Mouse (Mus musculus): ENCODE results near the gene Tsc1. TPM values are rescaled to one million over a fixed set of nuclear protein-coding genes. Genes with fewer than 3 reads are reported as not detected.

Tsc1 gene
- total RNA-seq, 2 experiments from 2014 or later: 18.5 to 21.3 TPM

GRCm38 (mm10) chr2:28641435-28641941 is 460 bp downstream of the Tsc1 start:
- no peak for DNase-seq (ENCODE audit: low spot score in 2 of 2)

DNA sequence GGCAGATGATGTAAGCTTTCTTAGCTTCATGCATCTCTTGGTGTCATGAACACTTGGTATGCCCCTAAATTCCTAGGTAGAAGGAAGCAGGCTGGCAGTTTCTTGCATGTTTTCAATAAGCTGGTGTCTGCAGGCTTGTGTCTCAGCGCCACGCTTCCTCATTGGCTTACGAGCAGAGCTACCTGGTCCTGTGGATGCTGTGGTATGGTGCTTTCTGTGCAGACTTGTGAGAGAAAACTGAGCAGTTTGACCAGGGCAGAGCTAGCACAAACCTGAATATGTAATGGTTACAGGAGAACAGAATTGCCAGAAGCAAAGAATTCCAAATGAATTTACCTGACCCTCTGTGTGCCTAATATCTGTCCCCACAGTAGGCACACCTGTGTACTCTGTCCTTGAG is 2.1 kb downstream of the Tsc1 start:
- no peak for DNase-seq (ENCODE audit: low spot score in 2 of 2)

DNA sequence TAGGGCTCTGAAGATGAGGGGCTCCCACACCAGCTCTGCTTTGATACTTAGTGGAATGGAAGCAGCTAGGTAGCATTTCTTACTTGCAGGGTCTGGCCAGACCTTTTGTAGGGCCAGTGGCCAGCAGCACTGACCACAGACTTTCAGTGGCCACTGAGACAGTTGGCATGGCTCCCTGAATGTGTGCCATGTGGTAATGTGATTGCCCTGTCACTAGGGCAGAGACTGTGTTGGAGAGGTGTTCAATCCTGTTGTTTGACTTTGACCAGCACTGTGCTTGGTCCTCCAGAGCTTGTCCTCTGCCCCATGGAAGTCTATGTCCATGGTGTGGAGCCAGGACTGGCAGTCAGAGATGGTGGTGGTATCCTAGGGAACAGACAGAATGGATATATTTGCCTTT is 9.5 kb downstream of the Tsc1 start:
- no peak for DNase-seq (ENCODE audit: low spot score in 2 of 2)

GRCm38 (mm10) chr2:28653351-28653750 is 12.3 kb downstream of the Tsc1 start:
- no peak for DNase-seq (ENCODE audit: low spot score in 2 of 2)

DNA sequence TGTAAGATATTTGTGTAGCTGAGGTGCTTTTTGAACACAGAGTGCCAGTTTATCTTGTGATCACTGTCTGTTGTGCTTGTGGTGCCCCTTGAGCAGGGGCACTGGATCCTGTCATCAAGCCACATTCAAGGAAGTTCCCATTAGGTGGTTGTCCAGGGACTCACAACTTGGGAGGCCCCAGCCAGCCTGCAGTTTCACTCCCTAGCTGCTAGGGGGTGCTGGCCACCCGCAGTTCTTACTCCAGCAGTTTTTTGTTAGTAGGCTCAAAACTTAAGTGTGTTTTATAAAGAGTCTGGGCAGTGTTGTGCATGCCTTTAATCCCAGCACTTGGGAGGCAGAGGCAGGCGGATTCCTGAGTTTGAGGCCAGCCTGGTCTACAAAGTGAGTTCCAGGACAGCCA is 13.3 kb downstream of the Tsc1 start:
- peak; percentile 9 to 26 for DNase-seq (ENCODE audit: low spot score in 2 of 2)

GRCm38 (mm10) chr2:28656216-28656615 is 15.2 kb downstream of the Tsc1 start:
- DNase-seq (ENCODE audit: low spot score in 2 of 2): no peak

- no peak for DNase-seq (ENCODE audit: low spot score in 2 of 2)
Measured at GRCm38 (mm10) chr2:28662891-28663290, 21.9 kb downstream of the Tsc1 start.

DNA sequence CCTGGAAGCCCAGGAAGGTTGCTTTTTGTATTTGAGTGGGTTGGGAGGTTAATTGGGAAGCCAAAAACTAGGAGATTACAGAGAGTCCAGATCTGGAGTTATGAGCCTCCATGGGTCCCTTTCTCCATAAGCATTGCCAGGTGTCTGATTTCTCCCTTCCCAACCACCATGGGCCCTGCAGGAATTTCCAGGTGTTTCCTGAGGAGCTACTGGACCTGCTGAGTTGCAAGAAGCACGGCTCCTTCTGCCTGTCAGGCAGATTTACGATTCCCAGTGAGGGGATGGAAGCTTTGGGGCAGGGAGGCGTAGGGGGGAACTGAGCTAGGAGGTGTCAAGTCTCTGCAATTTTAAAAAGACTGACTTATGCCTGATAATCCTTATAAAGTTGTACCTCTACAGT is 24.8 kb downstream of the Tsc1 start:
- no peak for DNase-seq (ENCODE audit: low spot score in 2 of 2)

DNA sequence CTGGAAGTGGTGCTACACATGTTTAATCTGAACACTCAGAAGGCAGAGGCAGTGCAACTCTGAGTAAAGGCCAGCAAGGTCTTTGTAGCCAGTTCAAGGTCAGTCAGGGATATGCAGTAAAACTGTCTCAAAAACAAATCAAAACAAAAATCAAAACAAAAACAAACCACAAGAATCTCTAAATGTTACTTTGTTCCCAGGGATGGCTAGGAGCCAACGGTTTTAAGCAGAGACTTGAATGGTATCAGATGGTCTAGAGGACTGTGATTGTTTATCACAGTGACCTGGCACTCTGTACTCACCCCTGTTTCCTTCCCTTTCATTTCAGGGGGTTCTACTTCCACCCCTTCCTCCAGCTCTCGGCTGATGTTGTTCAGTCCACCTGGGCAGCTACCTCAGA is 30.4 kb downstream of the Tsc1 start:
- no peak for DNase-seq (ENCODE audit: low spot score in 2 of 2)

GRCm38 (mm10) chr2:28676005-28676404 is 35.0 kb downstream of the Tsc1 start:
- no peak for DNase-seq (ENCODE audit: low spot score in 2 of 2)

- no peak for DNase-seq (ENCODE audit: low spot score in 2 of 2)
Measured at GRCm38 (mm10) chr2:28680710-28681109, 39.7 kb downstream of the Tsc1 start.

GRCm38 (mm10) chr2:28681718-28682117 is 40.7 kb downstream of the Tsc1 start:
- peak; percentile 31 to 43 for DNase-seq (ENCODE audit: low spot score in 2 of 2)

DNA sequence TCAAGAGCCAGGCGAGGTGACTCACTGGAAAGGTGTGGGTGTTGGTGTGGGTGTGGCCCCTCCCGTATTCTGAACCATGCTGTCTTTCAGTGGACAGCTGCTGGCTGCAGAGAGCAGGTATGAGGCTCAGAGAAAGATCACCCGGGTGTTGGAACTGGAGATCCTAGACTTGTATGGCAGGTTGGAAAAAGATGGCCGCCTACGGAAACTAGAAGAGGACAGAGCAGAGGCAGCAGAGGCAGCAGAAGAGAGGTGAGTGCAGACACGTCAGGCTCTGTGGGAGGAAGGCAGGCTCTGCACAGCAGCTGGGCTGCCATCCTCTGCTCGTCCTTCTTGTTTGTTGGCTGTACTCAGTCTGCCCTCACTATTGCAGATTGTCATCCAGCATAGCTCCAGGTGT is 44.9 kb downstream of the Tsc1 start:
- DNase-seq (ENCODE audit: low spot score in 2 of 2): no peak

GRCm38 (mm10) chr2:28688431-28688830 is 47.4 kb downstream of the Tsc1 start:
- peak in 1 of 2 experiments; percentile 12 for DNase-seq (ENCODE audit: low spot score in 2 of 2)

GRCm38 (mm10) chr2:28692692-28693091 is 51.7 kb downstream of the Tsc1 start:
- no peak for DNase-seq (ENCODE audit: low spot score in 2 of 2)

DNA sequence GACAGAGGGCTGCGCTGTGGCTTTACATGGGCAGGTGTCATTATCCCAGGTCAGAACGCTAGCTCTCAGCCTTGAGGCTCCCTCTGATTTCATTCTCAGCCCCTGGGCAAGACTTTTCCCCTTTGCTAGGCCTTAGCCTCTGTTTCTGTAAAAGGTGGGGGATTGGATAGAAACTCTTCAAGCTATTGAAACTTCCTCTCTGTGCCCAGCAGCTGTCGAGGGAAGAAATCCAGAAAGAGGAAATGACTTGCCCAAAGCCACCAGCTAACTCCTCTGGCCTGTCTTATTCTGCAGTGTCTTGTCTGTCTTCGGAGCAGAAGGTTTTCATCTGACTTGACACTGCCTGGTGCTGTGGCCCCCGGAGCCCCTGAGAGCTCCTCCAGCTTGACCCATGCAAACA is 57.5 kb downstream of the Tsc1 start:
- DNase-seq (ENCODE audit: low spot score in 2 of 2): no peak

DNA sequence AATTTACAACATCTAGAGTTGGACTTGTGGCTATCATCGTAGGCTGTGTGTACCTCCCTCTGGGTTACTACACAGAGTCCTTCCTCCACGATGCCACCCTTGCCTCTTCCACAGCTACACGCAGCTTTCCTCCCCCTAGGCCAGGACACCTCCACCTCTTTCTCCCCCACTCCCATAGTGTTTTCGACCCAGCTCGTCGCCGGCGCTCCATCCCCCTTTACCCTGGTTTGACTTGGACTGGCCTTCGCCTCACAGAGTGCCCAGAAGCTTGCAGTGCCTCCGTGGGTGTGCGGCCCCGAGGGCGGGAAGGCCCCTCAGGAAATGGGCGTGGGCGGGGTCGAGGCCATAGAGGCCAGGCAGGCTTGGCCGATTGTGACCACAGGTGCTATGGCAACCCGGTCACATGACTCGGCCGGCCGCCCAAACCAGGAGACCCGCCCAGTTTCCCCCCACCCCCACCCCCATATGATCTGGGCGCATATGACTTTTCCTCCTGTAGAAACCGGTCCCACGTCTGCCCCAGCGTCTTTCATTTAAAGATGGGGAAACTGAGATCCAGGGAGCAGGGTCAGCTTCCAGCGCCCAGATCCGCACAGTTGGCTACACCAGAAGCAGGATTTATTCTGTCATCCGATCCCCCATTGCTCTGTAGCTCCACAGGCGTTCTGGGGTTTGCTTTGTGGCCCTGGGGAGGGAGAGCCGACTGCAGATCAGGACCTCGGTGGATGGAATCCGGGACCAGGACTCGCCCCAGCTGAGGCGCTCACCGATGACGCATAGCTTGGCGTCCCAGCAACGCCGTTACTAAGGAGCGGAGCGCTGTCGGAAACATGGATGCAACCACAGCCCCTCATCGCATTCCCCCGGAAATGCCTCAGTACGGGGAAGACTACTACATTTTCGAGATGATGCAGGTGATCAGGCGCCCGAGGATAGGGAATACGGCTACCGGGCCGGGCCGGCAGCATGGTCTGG is 58.6 kb downstream of the Tsc1 start, which contains the start of the genes Spaca9 and Ak8:
TSS of gene Spaca9 (minus strand) at position 367 of the 975 bp plus-strand sequence.
TSS of gene Ak8 (plus strand) at position 804 of the 975 bp plus-strand sequence.
- peak; percentile 71 to 75 for DNase-seq (ENCODE audit: low spot score in 2 of 2)

- no peak for DNase-seq (ENCODE audit: low spot score in 2 of 2)
Measured at GRCm38 (mm10) chr2:28701646-28702262, 60.7 kb downstream of the Tsc1 start.

GRCm38 (mm10) chr2:28706106-28706636 is 65.1 kb downstream of the Tsc1 start:
- DNase-seq (ENCODE audit: low spot score in 2 of 2): no peak

GRCm38 (mm10) chr2:28706787-28707186 is 65.8 kb downstream of the Tsc1 start:
- no peak for DNase-seq (ENCODE audit: low spot score in 2 of 2)

GRCm38 (mm10) chr2:28713036-28713435 is 72.0 kb downstream of the Tsc1 start:
- no peak for DNase-seq (ENCODE audit: low spot score in 2 of 2)

DNA sequence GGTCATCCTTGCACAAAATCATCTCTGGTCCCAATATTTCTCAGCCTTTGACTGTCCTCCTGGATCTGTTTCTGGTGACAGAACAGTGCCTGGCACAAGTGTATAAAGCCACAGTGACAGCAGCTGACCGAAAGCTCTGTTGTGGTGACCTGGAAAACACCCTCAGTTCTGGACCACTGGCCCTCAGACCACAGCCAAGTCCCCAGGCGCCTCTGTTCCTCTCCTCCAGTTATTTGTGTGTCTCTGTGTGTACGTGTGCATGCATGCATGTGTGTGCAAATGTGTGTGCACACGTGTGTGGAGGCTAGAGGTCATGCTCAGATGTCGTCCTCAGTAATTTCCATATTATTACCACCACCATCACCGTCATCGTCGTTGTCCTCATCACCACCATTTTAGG is 81.4 kb downstream of the Tsc1 start:
- DNase-seq (ENCODE audit: low spot score in 2 of 2): no peak
